Mouse (Mus musculus): ENCODE results near the gene Piwil1. TPM values are rescaled to one million over a fixed set of nuclear protein-coding genes. Genes with fewer than 3 reads are reported as not detected.
A peak's percentile ranks its signal among the peaks of the same experiment; 100 is the strongest.
"Not testable (repeated sequence)": the region's sequence is repeated elsewhere in the genome, so short reads cannot be mapped to it uniquely, and the experiment has no call there.

Piwil1 gene
- polyA plus RNA-seq, 1 experiment, result 0.15 TPM

DNA sequence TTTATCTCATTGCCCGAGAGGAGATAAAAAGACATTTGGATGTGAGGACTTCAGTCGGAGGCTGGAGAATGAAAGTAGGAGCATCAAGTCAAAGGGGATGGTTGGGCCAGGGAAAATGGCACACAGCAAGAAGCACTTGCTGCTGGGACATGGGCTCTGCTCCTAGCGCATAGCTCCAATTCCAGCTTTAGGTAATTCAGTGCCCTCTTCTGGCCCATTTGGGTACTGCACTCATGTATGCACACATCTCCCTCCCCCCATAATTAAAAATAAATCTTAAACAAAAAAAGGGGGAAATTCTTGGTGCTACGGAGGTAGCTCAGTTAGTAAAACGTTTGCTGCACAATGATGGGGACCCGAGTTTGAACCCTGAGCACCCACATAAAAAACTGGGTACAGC is 9.5 kb downstream of the Piwil1 start:
- no peak for DNase-seq
- no peak for TF ChIP-seq CTCF (IDR thresholded peaks at IDR 0.05; ENCODE audit: borderline replicate concordance, insufficient read depth, low read depth, low read length)
- no peak for TF ChIP-seq POLR2A (IDR thresholded peaks at IDR 0.05; ENCODE audit: borderline replicate concordance, insufficient read depth, low read length)
- H3K27ac ChIP-seq (ENCODE audit: insufficient read depth, low read length), result no peak overlapping the region
- 88% methylated on average over 6 of the region's 6 CpGs for WGBS
- H3K4me1 ChIP-seq (ENCODE audit: control insufficient read depth, insufficient read depth, low read length), result no peaks in the 10 kb centered on the region
- H3K27me3 ChIP-seq (ENCODE audit: control insufficient read depth, insufficient read depth, low read length), result no peaks in the 10 kb centered on the region; the same call in 1 of the 2 replicates
- no peak overlapping the region for H3K4me3 ChIP-seq (replicated peaks; ENCODE audit: insufficient read depth, low read depth, low read length)

DNA sequence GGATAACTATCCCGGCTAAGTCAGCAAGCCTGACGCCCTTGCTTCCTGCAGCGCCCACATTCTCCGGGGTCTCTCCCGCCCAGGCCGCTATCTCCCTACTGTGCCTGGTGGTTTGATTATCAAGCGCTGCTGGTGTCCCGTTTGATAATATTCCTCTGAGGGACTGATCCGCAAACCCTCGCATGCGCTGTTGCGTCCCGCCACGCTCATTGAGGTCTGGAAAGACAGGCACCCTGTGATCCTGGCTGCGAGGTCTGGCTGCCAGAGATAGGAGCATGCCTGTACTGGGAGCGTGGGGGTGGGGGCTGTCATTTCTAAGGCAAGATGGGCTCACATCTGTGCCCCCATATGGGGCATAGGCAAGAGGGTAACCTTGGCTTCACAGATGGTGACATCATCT is 12.8 kb downstream of the Piwil1 start:
- H3K4me1 ChIP-seq (ENCODE audit: control insufficient read depth, insufficient read depth, low read length), result no peaks in the 10 kb centered on the region
- no peak for DNase-seq

DNA sequence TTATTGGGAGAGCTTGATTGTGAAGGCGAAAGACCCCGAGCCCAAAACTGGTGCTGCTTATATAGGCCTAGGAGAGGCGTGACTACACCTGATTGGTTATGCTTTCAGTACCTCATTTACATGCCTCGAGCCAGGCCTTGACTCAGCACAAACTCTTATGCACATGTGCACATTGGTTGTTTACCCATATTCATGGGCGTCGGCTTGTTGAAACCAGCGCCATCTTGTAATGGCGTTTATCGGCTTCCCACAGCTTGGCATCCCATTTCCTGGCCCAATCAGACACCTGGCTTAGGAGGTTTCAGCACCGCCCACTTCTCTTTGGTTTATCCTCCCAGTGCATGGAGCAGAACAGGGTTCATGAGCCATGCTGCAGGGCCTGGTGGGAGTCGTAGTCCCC is 18.1 kb downstream of the Piwil1 start:
- WGBS, result 87% methylated on average over 11 of the region's 11 CpGs

More for the DNA sequence above, 12.8 kb downstream of the Piwil1 start:
- Histone ChIP-seq H3K27me3 (ENCODE audit: control insufficient read depth, insufficient read depth, low read length) (no peaks in the 10 kb centered on the region; the same call in 1 of the 2 replicates), H3K4me3 (replicated peaks; ENCODE audit: insufficient read depth, low read depth, low read length) (no peak overlapping the region), H3K27ac (ENCODE audit: insufficient read depth, low read length) (no peak overlapping the region)
- TF ChIP-seq POLR2A (IDR thresholded peaks at IDR 0.05; ENCODE audit: borderline replicate concordance, insufficient read depth, low read length), result no peak
- WGBS, result 65% methylated on average over 16 of the region's 16 CpGs

DNA sequence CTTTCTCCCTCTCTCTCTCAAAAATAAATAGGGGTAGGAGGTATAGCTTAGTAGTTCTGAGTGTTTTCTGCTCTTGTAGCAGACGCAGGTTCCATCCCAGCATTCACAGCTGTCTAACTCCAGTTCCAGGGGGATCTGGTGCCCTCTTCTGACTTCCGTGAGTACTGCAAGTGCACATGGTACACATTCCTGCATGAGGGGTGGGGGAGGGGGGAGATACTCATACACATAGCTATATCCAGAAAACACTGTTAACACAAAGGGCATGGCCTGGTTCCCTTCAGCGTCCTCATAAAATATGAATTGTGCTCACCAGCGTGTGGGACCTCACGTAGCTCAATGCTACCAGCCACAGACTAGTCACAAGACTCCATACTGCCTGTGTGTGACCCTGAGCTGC is 27.0 kb downstream of the Piwil1 start:
- no peak for TF ChIP-seq POLR2A (IDR thresholded peaks at IDR 0.05; ENCODE audit: borderline replicate concordance, insufficient read depth, low read length)
- no peak; the same call in 1 of the 2 replicates for TF ChIP-seq CTCF (IDR thresholded peaks at IDR 0.05; ENCODE audit: borderline replicate concordance, insufficient read depth, low read depth, low read length)
- Histone ChIP-seq H3K27me3 (ENCODE audit: control insufficient read depth, insufficient read depth, low read length) (no peaks in the 10 kb centered on the region), H3K4me1 (ENCODE audit: control insufficient read depth, insufficient read depth, low read length) (no peaks in the 10 kb centered on the region), H3K27ac (ENCODE audit: insufficient read depth, low read length) (no peak overlapping the region), H3K4me3 (replicated peaks; ENCODE audit: insufficient read depth, low read depth, low read length) (no peak overlapping the region)
- no peak for DNase-seq
- WGBS, result 68% methylated on average over 5 of the region's 5 CpGs

More for the DNA sequence above, 18.1 kb downstream of the Piwil1 start:
- not testable (repeated sequence) for H3K4me1 ChIP-seq (ENCODE audit: control insufficient read depth, insufficient read depth, low read length); DNase-seq; H3K27ac ChIP-seq (ENCODE audit: insufficient read depth, low read length); H3K27me3 ChIP-seq (ENCODE audit: control insufficient read depth, insufficient read depth, low read length); H3K4me3 ChIP-seq (replicated peaks; ENCODE audit: insufficient read depth, low read depth, low read length)

DNA sequence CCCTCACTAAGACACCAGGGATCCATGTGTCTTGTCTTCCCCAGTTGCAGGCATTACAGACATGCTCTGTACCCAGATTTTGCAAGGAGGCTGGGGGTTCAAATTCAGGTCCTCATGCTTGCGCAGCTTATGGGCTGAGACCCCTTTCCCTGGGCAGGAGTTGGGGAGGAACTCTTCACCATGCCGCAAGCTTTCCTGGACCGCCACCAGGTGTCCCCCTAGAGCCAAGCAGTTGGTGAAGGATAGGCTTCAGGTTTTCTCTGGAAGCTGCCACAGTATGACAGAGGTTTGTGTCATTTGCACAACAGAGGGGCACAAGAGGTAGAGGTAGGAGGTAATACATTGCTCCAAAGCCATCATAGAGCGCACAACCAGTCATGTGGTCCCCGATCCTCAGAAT is 28.3 kb downstream of the Piwil1 start:
- WGBS, result 39% methylated on average over 5 of the region's 5 CpGs

DNA sequence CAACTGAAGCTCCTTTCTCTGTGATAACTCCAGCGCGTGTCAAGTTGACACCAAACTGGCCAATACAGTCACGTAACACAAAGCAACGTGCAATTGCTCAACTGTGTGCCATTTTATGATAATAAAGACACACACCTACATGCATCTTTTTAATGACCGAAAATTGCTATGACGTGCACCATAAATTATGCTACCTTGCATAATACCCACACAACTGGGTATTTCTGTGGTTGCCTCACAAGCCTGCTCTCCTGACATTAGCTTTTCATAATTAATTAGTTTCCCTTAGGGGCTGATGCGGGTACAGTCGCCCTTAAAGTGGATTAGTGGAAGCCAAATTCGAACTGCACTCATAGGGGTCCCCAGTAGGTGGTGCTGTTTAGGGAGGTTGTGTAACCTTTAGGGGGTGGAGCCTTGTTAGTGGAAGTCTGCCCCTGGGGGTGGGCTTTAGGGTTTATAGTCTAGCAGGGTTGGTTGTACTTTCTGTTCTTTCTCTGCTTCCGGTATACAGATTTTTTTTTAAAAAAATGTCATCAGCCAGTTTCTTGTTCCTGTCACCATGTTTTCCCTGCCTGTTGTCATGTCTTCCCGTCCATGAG is 30.2 kb downstream of the Piwil1 start:
- Histone ChIP-seq H3K4me3 (replicated peaks; ENCODE audit: insufficient read depth, low read depth, low read length) (no peak overlapping the region), H3K27ac (ENCODE audit: insufficient read depth, low read length) (no peak overlapping the region), H3K4me1 (ENCODE audit: control insufficient read depth, insufficient read depth, low read length) (no peaks in the 10 kb centered on the region), H3K27me3 (ENCODE audit: control insufficient read depth, insufficient read depth, low read length) (no peaks in the 10 kb centered on the region)
- TF ChIP-seq CTCF (IDR thresholded peaks at IDR 0.05; ENCODE audit: borderline replicate concordance, insufficient read depth, low read depth, low read length), result peak; percentile 13; the same call in 1 of the 2 replicates
- no peak for TF ChIP-seq POLR2A (IDR thresholded peaks at IDR 0.05; ENCODE audit: borderline replicate concordance, insufficient read depth, low read length)
- WGBS, result 74% methylated on average over 11 of the region's 11 CpGs
- no peak for DNase-seq

More for the DNA sequence above, 28.3 kb downstream of the Piwil1 start:
- Histone ChIP-seq H3K4me1 (ENCODE audit: control insufficient read depth, insufficient read depth, low read length) (no peaks in the 10 kb centered on the region), H3K27me3 (ENCODE audit: control insufficient read depth, insufficient read depth, low read length) (no peaks in the 10 kb centered on the region), H3K4me3 (replicated peaks; ENCODE audit: insufficient read depth, low read depth, low read length) (no peak overlapping the region), H3K27ac (ENCODE audit: insufficient read depth, low read length) (no peak overlapping the region)
- TF ChIP-seq POLR2A (IDR thresholded peaks at IDR 0.05; ENCODE audit: borderline replicate concordance, insufficient read depth, low read length), result no peak
- peak; percentile 38; the same call in 1 of the 2 replicates for TF ChIP-seq CTCF (IDR thresholded peaks at IDR 0.05; ENCODE audit: borderline replicate concordance, insufficient read depth, low read depth, low read length)
- DNase-seq, result peak in 1 of 2 experiments; percentile 5

DNA sequence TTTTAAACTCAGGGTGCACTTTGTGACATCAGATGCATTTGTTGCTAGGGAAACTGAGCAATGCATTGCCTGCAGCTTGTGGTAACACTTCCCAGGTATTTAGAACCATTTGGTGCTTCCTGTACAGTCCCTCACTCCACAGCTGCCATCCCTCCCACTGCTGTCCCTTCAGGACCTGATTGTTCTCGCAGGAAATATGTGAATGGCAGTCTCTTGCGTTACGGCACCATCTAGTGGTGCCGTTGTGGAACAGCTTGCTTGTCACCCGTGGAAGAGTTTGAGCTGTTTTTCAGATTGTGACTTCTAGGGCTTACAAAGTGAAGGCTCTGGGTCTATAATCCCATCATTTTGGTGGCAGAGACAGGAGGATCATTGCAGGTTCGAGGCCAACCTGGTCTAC is 31.6 kb downstream of the Piwil1 start:
- no peak for TF ChIP-seq POLR2A (IDR thresholded peaks at IDR 0.05; ENCODE audit: borderline replicate concordance, insufficient read depth, low read length)
- peak; percentile 87 for TF ChIP-seq CTCF (IDR thresholded peaks at IDR 0.05; ENCODE audit: borderline replicate concordance, insufficient read depth, low read depth, low read length)
- Histone ChIP-seq H3K27ac (ENCODE audit: insufficient read depth, low read length) (no peak overlapping the region), H3K27me3 (ENCODE audit: control insufficient read depth, insufficient read depth, low read length) (no peaks in the 10 kb centered on the region), H3K4me3 (replicated peaks; ENCODE audit: insufficient read depth, low read depth, low read length) (no peak overlapping the region), H3K4me1 (ENCODE audit: control insufficient read depth, insufficient read depth, low read length) (no peaks in the 10 kb centered on the region)
- DNase-seq, result peak; percentile 18 to 20
- WGBS, result 2% methylated on average over 6 of the region's 6 CpGs

DNA sequence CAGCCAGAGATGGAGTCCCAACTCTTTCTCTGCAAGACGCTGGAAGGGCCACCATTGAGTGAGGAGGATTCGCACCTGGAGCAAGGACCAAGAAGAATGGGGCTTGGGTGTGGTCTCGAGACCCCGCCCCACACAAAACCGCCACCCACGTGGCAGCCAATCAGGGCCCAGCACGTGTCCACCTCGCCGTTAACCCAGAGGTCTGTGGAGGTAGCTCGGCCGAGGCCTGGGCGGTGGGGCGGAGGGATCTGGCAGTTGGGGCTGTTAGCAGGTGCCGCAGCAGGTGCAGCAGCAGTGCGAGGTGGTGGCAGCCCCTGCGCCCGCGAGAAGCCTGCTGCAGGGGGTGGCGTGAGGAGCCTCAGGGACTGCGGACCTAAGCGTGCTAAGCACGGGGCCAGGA is 33.6 kb downstream of the Piwil1 start:
- no peak for DNase-seq

More for the DNA sequence above, 33.6 kb downstream of the Piwil1 start:
- H3K4me3 ChIP-seq (replicated peaks; ENCODE audit: insufficient read depth, low read depth, low read length), result no peak overlapping the region
- no peak for TF ChIP-seq POLR2A (IDR thresholded peaks at IDR 0.05; ENCODE audit: borderline replicate concordance, insufficient read depth, low read length)
- no peak for TF ChIP-seq CTCF (IDR thresholded peaks at IDR 0.05; ENCODE audit: borderline replicate concordance, insufficient read depth, low read depth, low read length)
- no peak overlapping the region for H3K27ac ChIP-seq (ENCODE audit: insufficient read depth, low read length)
- WGBS, result 74% methylated on average over 22 of the region's 22 CpGs
- no peaks in the 10 kb centered on the region; the same call in 1 of the 2 replicates for H3K27me3 ChIP-seq (ENCODE audit: control insufficient read depth, insufficient read depth, low read length)
- H3K4me1 ChIP-seq (ENCODE audit: control insufficient read depth, insufficient read depth, low read length), result no peaks in the 10 kb centered on the region

Data from cerebellum, adult 2 months (tissue).